Mouse (Mus musculus): ENCODE measurements around the gene Hat1. TPM values are rescaled to one million over a fixed set of nuclear protein-coding genes. Genes with fewer than 3 reads are reported as not detected.
"Not testable (repeated sequence)": the region's sequence is repeated elsewhere in the genome, so short reads cannot be mapped to it uniquely, and the experiment has no call there.

The Hat1 gene
- polyA plus RNA-seq, 1 experiment from 2014 or later: 228 TPM

DNA sequence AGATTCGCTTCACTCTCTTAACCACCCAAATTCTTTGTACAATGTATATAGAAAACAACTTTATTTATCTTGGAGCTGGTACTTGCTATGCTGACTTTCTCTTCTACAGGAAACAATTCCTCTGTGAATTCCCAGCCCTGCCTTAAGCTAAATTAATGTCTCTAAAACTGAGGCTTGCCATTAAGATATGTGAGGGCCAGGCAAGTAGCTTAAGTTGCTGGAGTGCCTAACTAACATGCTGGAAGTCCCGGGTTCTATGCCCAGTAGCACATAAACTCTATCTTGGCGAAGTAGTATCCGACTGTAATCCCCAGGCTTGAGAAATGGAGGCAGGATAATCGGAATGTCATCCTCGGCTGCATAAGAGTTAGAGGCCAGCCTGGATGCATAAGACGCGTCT, 20.7 kb upstream of the Hat1 start:
- Histone ChIP-seq H3K9me3 (ENCODE audit: control insufficient read depth, low read length) (no peaks in the 10 kb centered on the region), H3K27me3 (ENCODE audit: control insufficient read depth, insufficient read depth, low read length) (no peaks in the 10 kb centered on the region), H3K4me2 (ENCODE audit: low read depth, low read length, severe bottlenecking) (no peak overlapping the region), H3K27ac (ENCODE audit: low read depth, low read length) (no peak overlapping the region), H3K4me1 (replicated peaks; ENCODE audit: control insufficient read depth, insufficient read depth, low read length) (peaks cover 2% of the 10 kb centered on the region; the same call in 1 of the 2 replicates), H3K9ac (ENCODE audit: low read length) (no peak overlapping the region), H3K36me3 (ENCODE audit: control insufficient read depth, insufficient read depth, low read length) (no peaks in the 10 kb centered on the region), H3K4me3 (ENCODE audit: low read depth, low read length) (peak overlapping the region; percentile 51; the same call in 1 of the 2 replicates)
- no peak for ATAC-seq (replicated peaks; ENCODE audit: low FRiP score)
- DNase-seq (ENCODE audit: low spot score): no peak
- 41% methylated on average over 8 of the region's 8 CpGs for WGBS

DNA sequence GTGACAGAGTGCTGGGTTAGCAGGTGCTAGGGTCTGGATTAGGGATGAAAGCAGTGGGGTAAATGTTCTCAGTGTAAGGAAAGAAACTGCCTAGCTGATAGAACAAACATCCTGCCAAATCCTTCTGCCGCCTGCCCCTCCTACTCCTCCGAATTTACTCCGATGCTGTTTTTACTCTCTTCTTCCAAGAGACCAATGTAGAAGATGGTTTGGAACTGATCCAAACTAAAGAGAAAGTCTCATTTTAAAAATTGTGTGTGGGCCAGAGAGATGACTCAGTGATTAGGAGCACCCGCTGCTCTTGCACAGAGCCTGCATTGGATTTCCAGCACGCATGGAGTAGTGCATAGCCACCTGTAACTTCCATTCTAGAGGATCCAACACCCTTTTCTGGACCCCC, 17.0 kb upstream of the Hat1 start:
- Histone ChIP-seq H3K4me2 (ENCODE audit: low read depth, low read length, severe bottlenecking) (no peak overlapping the region), H3K4me3 (ENCODE audit: low read depth, low read length) (no peak overlapping the region), H3K27me3 (ENCODE audit: control insufficient read depth, insufficient read depth, low read length) (no peaks in the 10 kb centered on the region), H3K9me3 (ENCODE audit: control insufficient read depth, low read length) (no peaks in the 10 kb centered on the region), H3K36me3 (ENCODE audit: control insufficient read depth, insufficient read depth, low read length) (no peaks in the 10 kb centered on the region), H3K4me1 (replicated peaks; ENCODE audit: control insufficient read depth, insufficient read depth, low read length) (no peaks in the 10 kb centered on the region; the same call in 1 of the 2 replicates), H3K27ac (ENCODE audit: low read depth, low read length) (no peak overlapping the region), H3K9ac (ENCODE audit: low read length) (no peak overlapping the region)
- DNase-seq (ENCODE audit: low spot score) (no peak), ATAC-seq (replicated peaks; ENCODE audit: low FRiP score) (no peak)
- 91% methylated on average over 5 of the region's 5 CpGs for WGBS

GRCm38 (mm10) chr2:71372261-71372660, 16.5 kb upstream of the Hat1 start:
- H3K9ac ChIP-seq (ENCODE audit: low read length): not testable (repeated sequence)
- 88% methylated on average over 4 of the region's 4 CpGs for WGBS

GRCm38 (mm10) chr2:71374275-71375155, 14.2 kb upstream of the Hat1 start:
- Histone ChIP-seq H3K4me3 (ENCODE audit: low read depth, low read length) (no peak overlapping the region), H3K27me3 (ENCODE audit: control insufficient read depth, insufficient read depth, low read length) (no peaks in the 10 kb centered on the region), H3K9me3 (ENCODE audit: control insufficient read depth, low read length) (no peaks in the 10 kb centered on the region), H3K27ac (ENCODE audit: low read depth, low read length) (no peak overlapping the region), H3K4me2 (ENCODE audit: low read depth, low read length, severe bottlenecking) (no peak overlapping the region), H3K36me3 (ENCODE audit: control insufficient read depth, insufficient read depth, low read length) (no peaks in the 10 kb centered on the region), H3K4me1 (replicated peaks; ENCODE audit: control insufficient read depth, insufficient read depth, low read length) (no peaks in the 10 kb centered on the region), H3K9ac (ENCODE audit: low read length) (no peak overlapping the region)
- ATAC-seq (replicated peaks; ENCODE audit: low FRiP score) (no peak), DNase-seq (ENCODE audit: low spot score) (no peak)
- WGBS: 79% methylated on average over 8 of the region's 8 CpGs

More at GRCm38 (mm10) chr2:71372261-71372660, 16.5 kb upstream of the Hat1 start:
- H3K4me1 ChIP-seq (replicated peaks; ENCODE audit: control insufficient read depth, insufficient read depth, low read length); H3K4me3 ChIP-seq (ENCODE audit: low read depth, low read length); H3K27ac ChIP-seq (ENCODE audit: low read depth, low read length); H3K4me2 ChIP-seq (ENCODE audit: low read depth, low read length, severe bottlenecking); ATAC-seq (replicated peaks; ENCODE audit: low FRiP score); H3K9me3 ChIP-seq (ENCODE audit: control insufficient read depth, low read length); DNase-seq (ENCODE audit: low spot score); H3K27me3 ChIP-seq (ENCODE audit: control insufficient read depth, insufficient read depth, low read length); H3K36me3 ChIP-seq (ENCODE audit: control insufficient read depth, insufficient read depth, low read length): not testable (repeated sequence)

GRCm38 (mm10) chr2:71376433-71376906, 12.3 kb upstream of the Hat1 start:
- 55% methylated on average over 11 of the region's 11 CpGs for WGBS
- no peak overlapping the region for H3K9ac ChIP-seq (ENCODE audit: low read length)
- DNase-seq (ENCODE audit: low spot score) (no peak), ATAC-seq (replicated peaks; ENCODE audit: low FRiP score) (no peak)
- no peak overlapping the region for H3K4me2 ChIP-seq (ENCODE audit: low read depth, low read length, severe bottlenecking)
- no peaks in the 10 kb centered on the region for H3K27me3 ChIP-seq (ENCODE audit: control insufficient read depth, insufficient read depth, low read length)
- no peak overlapping the region for H3K4me3 ChIP-seq (ENCODE audit: low read depth, low read length)
- H3K27ac ChIP-seq (ENCODE audit: low read depth, low read length): no peak overlapping the region
- H3K9me3 ChIP-seq (ENCODE audit: control insufficient read depth, low read length): no peaks in the 10 kb centered on the region
- no peaks in the 10 kb centered on the region for H3K36me3 ChIP-seq (ENCODE audit: control insufficient read depth, insufficient read depth, low read length)
- H3K4me1 ChIP-seq (replicated peaks; ENCODE audit: control insufficient read depth, insufficient read depth, low read length): no peaks in the 10 kb centered on the region

- Histone ChIP-seq H3K4me3 (ENCODE audit: low read depth, low read length) (no peak overlapping the region), H3K27me3 (ENCODE audit: control insufficient read depth, insufficient read depth, low read length) (no peaks in the 10 kb centered on the region), H3K27ac (ENCODE audit: low read depth, low read length) (no peak overlapping the region), H3K4me2 (ENCODE audit: low read depth, low read length, severe bottlenecking) (no peak overlapping the region), H3K36me3 (ENCODE audit: control insufficient read depth, insufficient read depth, low read length) (no peaks in the 10 kb centered on the region), H3K4me1 (replicated peaks; ENCODE audit: control insufficient read depth, insufficient read depth, low read length) (no peaks in the 10 kb centered on the region), H3K9ac (ENCODE audit: low read length) (no peak overlapping the region), H3K9me3 (ENCODE audit: control insufficient read depth, low read length) (no peaks in the 10 kb centered on the region)
- 88% methylated on average over 5 of the region's 5 CpGs for WGBS
- no peak for DNase-seq (ENCODE audit: low spot score)
- ATAC-seq (replicated peaks; ENCODE audit: low FRiP score): no peak
These were observed 11.3 kb upstream of the Hat1 start for GRCm38 (mm10) chr2:71377426-71377825.

- no peak overlapping the region for H3K27ac ChIP-seq (ENCODE audit: low read depth, low read length)
- no peak overlapping the region for H3K9ac ChIP-seq (ENCODE audit: low read length)
- H3K4me2 ChIP-seq (ENCODE audit: low read depth, low read length, severe bottlenecking): no peak overlapping the region
- no peak overlapping the region for H3K4me3 ChIP-seq (ENCODE audit: low read depth, low read length)
- H3K4me1 ChIP-seq (replicated peaks; ENCODE audit: control insufficient read depth, insufficient read depth, low read length): no peaks in the 10 kb centered on the region
- DNase-seq (ENCODE audit: low spot score) (no peak), ATAC-seq (replicated peaks; ENCODE audit: low FRiP score) (no peak)
- H3K36me3 ChIP-seq (ENCODE audit: control insufficient read depth, insufficient read depth, low read length): no peaks in the 10 kb centered on the region
- WGBS: 84% methylated on average over 4 of the region's 4 CpGs
- no peaks in the 10 kb centered on the region for H3K9me3 ChIP-seq (ENCODE audit: control insufficient read depth, low read length)
- H3K27me3 ChIP-seq (ENCODE audit: control insufficient read depth, insufficient read depth, low read length): no peaks in the 10 kb centered on the region
These were observed 6.8 kb upstream of the Hat1 start for GRCm38 (mm10) chr2:71381962-71382361.

GRCm38 (mm10) chr2:71383890-71384289, 4.9 kb upstream of the Hat1 start:
- ATAC-seq (replicated peaks; ENCODE audit: low FRiP score) (no peak), DNase-seq (ENCODE audit: low spot score) (no peak)
- Histone ChIP-seq H3K36me3 (ENCODE audit: control insufficient read depth, insufficient read depth, low read length) (no peaks in the 10 kb centered on the region), H3K4me3 (ENCODE audit: low read depth, low read length) (no peak overlapping the region), H3K4me2 (ENCODE audit: low read depth, low read length, severe bottlenecking) (no peak overlapping the region), H3K9ac (ENCODE audit: low read length) (no peak overlapping the region), H3K27ac (ENCODE audit: low read depth, low read length) (no peak overlapping the region), H3K9me3 (ENCODE audit: control insufficient read depth, low read length) (no peaks in the 10 kb centered on the region), H3K4me1 (replicated peaks; ENCODE audit: control insufficient read depth, insufficient read depth, low read length) (no peaks in the 10 kb centered on the region), H3K27me3 (ENCODE audit: control insufficient read depth, insufficient read depth, low read length) (no peaks in the 10 kb centered on the region)
- 45% methylated on average over 11 of the region's 11 CpGs for WGBS

Data from forebrain, embryonic 11.5 days (tissue).